Mouse (Mus musculus) forebrain, embryonic 12.5 days (tissue): ENCODE data around the gene Tmem144. TPM values are rescaled to one million over a fixed set of nuclear protein-coding genes. Genes with fewer than 3 reads are reported as not detected.

ENCODE experiments used
- ATAC-seq: fragments of 200-750 bp; cut with Nextera tagmentation; 2 replicates; pipeline ENCODE4 v1.8.0; 2017; ENCODE audit warnings: moderate TSS enrichment; ENCODE audit not compliant: low FRiP score
- H3K27ac ChIP-seq: fragments of 300-500 bp; sonication (generic); 2 replicates; pipeline ENCODE4 v1.5.1; 2016; ENCODE audit warnings: mild to moderate bottlenecking
- H3K27me3 ChIP-seq: fragments of 300-500 bp; sonication (generic); 2 replicates; pipeline ENCODE4 v1.6.1; 2016; ENCODE audit warnings: mild to moderate bottlenecking
- H3K36me3 ChIP-seq: fragments of 300-500 bp; sonication (generic); replicated peaks from 2 replicates; pipeline ENCODE4 v1.6.1; 2016; ENCODE audit warnings: mild to moderate bottlenecking
- H3K4me1 ChIP-seq: fragments of 300-500 bp; sonication (generic); 2 replicates; pipeline ENCODE4 v1.6.1; 2016
- H3K4me2 ChIP-seq: fragments of 300-500 bp; sonication (generic); 2 replicates; pipeline ENCODE4 v1.6.1; 2016; ENCODE audit warnings: mild to moderate bottlenecking, moderate library complexity
- H3K4me3 ChIP-seq: fragments of 300-500 bp; sonication (generic); replicated peaks from 2 replicates; pipeline ENCODE4 v1.5.1; 2016; ENCODE audit warnings: mild to moderate bottlenecking
- H3K9ac ChIP-seq: fragments of 300-500 bp; sonication (generic); 2 replicates; pipeline ENCODE4 v1.6.1; 2016; ENCODE audit warnings: mild to moderate bottlenecking
- H3K9me3 ChIP-seq: fragments of 300-500 bp; sonication (generic); 2 replicates; pipeline ENCODE4 v1.6.1; 2016
- WGBS: fragments of 180-500 bp; shearing (Covaris S2); methylation state at CpG from one replicate; pipeline ENCODE4 v1.1.7; 2016; 5-methylcytosine and 5-hydroxymethylcytosine counted together
- polyA plus RNA-seq: library from polyadenylated mRNA; unstranded; fragments of >200 nt; fragmentation: Nextera tagmentation; extraction: Ambion mirVana; gene quantifications from 2 replicates; pipeline ENCODE4 v1.2.1, GENCODE M21; 2016

The Tmem144 gene
- 3.7 and 4.3 TPM in 2 replicates for polyA plus RNA-seq

- no peak within 1 kb of the TSS for H3K4me2 ChIP-seq
- no peak within 1 kb of the TSS for H3K9ac ChIP-seq
- WGBS = 42% methylated on average over 8 of the region's 8 CpGs
- H3K36me3 ChIP-seq = no peaks in the 10 kb centered on the region
- H3K4me3 ChIP-seq = no peak within 1 kb of the TSS
- no peaks in the 10 kb centered on the region for H3K27me3 ChIP-seq
- no peak within 1 kb of the TSS for H3K27ac ChIP-seq
- H3K4me1 ChIP-seq = peaks cover 5% of the 10 kb centered on the region; the same call in 1 of the 2 replicates
- ATAC-seq = no peak
- H3K9me3 ChIP-seq = no peaks in the 10 kb centered on the region
These were observed at the start of gene Tmem144 for GRCm38 (mm10) chr3:79852654-79853166. Tmem144 (minus strand) TSS chr3:79852773.

GRCm38 (mm10) chr3:79901734-79902133 lies 49.2 kb upstream of the Tmem144 start:
- Histone ChIP-seq H3K4me3 (no peak overlapping the region), H3K4me1 (peaks cover 6% of the 10 kb centered on the region; the same call in 1 of the 2 replicates), H3K4me2 (no peak overlapping the region), H3K9me3 (no peaks in the 10 kb centered on the region), H3K27me3 (no peaks in the 10 kb centered on the region), H3K9ac (no peak overlapping the region), H3K36me3 (no peaks in the 10 kb centered on the region), H3K27ac (no peak overlapping the region)
- ATAC-seq = no peak
- 93% methylated on average over 4 of the region's 4 CpGs for WGBS

GRCm38 (mm10) chr3:79901321-79901720 lies 48.7 kb upstream of the Tmem144 start:
- 87% methylated on average over 6 of the region's 6 CpGs for WGBS
- no peak for ATAC-seq
- H3K9me3 ChIP-seq = no peaks in the 10 kb centered on the region

GRCm38 (mm10) chr3:79900502-79900901 lies 47.9 kb upstream of the Tmem144 start:
- WGBS = 98% methylated on average over 2 of the region's 2 CpGs

More at GRCm38 (mm10) chr3:79901321-79901720, 48.7 kb upstream of the Tmem144 start:
- Histone ChIP-seq H3K4me2 (no peak overlapping the region), H3K27me3 (no peaks in the 10 kb centered on the region), H3K9ac (no peak overlapping the region), H3K27ac (no peak overlapping the region), H3K4me3 (no peak overlapping the region), H3K4me1 (peaks cover 6% of the 10 kb centered on the region; the same call in 1 of the 2 replicates), H3K36me3 (no peaks in the 10 kb centered on the region)

GRCm38 (mm10) chr3:79899906-79900305 lies 47.3 kb upstream of the Tmem144 start:
- Histone ChIP-seq H3K36me3 (no peaks in the 10 kb centered on the region), H3K27ac (no peak overlapping the region), H3K4me1 (peaks cover 6% of the 10 kb centered on the region; the same call in 1 of the 2 replicates), H3K4me3 (no peak overlapping the region), H3K4me2 (no peak overlapping the region), H3K9ac (no peak overlapping the region), H3K27me3 (no peaks in the 10 kb centered on the region), H3K9me3 (no peaks in the 10 kb centered on the region)
- no peak for ATAC-seq
- 86% methylated on average over 9 of the region's 9 CpGs for WGBS

More at GRCm38 (mm10) chr3:79900502-79900901, 47.9 kb upstream of the Tmem144 start:
- no peaks in the 10 kb centered on the region for H3K27me3 ChIP-seq
- no peaks in the 10 kb centered on the region for H3K9me3 ChIP-seq
- H3K4me2 ChIP-seq = no peak overlapping the region
- no peaks in the 10 kb centered on the region for H3K36me3 ChIP-seq
- ATAC-seq = no peak
- no peak overlapping the region for H3K27ac ChIP-seq
- H3K9ac ChIP-seq = no peak overlapping the region
- H3K4me3 ChIP-seq = no peak overlapping the region
- H3K4me1 ChIP-seq = peaks cover 6% of the 10 kb centered on the region; the same call in 1 of the 2 replicates

- Histone ChIP-seq H3K4me2 (no peak overlapping the region), H3K4me1 (0 out of 2 replicates have a peak, but pooled peaks cover under 1% of the 10 kb centered on the region), H3K27me3 (no peaks in the 10 kb centered on the region), H3K9ac (no peak overlapping the region), H3K9me3 (no peaks in the 10 kb centered on the region), H3K4me3 (no peak overlapping the region), H3K36me3 (no peaks in the 10 kb centered on the region), H3K27ac (no peak overlapping the region)
- no peak for ATAC-seq
These were observed 45.9 kb upstream of the Tmem144 start for GRCm38 (mm10) chr3:79898514-79898913.

GRCm38 (mm10) chr3:79897534-79898370 lies 45.2 kb upstream of the Tmem144 start:
- 87% methylated on average over 13 of the region's 13 CpGs for WGBS
- Histone ChIP-seq H3K9ac (no peak overlapping the region), H3K27ac (no peak overlapping the region), H3K4me3 (no peak overlapping the region), H3K36me3 (no peaks in the 10 kb centered on the region), H3K4me1 (no peaks in the 10 kb centered on the region), H3K27me3 (no peaks in the 10 kb centered on the region), H3K4me2 (no peak overlapping the region), H3K9me3 (no peaks in the 10 kb centered on the region)
- no peak for ATAC-seq

- Histone ChIP-seq H3K9me3 (no peaks in the 10 kb centered on the region), H3K4me3 (no peak overlapping the region), H3K36me3 (no peaks in the 10 kb centered on the region), H3K27me3 (no peaks in the 10 kb centered on the region), H3K9ac (no peak overlapping the region), H3K4me2 (no peak overlapping the region), H3K4me1 (no peaks in the 10 kb centered on the region), H3K27ac (no peak overlapping the region)
- 90% methylated on average over 2 of the region's 2 CpGs for WGBS
- no peak for ATAC-seq
These were observed 35.4 kb upstream of the Tmem144 start for GRCm38 (mm10) chr3:79887966-79888365.

- Histone ChIP-seq H3K36me3 (no peaks in the 10 kb centered on the region), H3K27ac (no peak overlapping the region), H3K4me3 (no peak overlapping the region), H3K4me2 (no peak overlapping the region), H3K4me1 (no peaks in the 10 kb centered on the region), H3K9ac (no peak overlapping the region), H3K9me3 (no peaks in the 10 kb centered on the region), H3K27me3 (no peaks in the 10 kb centered on the region)
- 76% methylated on average over 8 of the region's 8 CpGs for WGBS
- peak; percentile 44; the same call in 1 of the 2 replicates for ATAC-seq
These were observed 34.7 kb upstream of the Tmem144 start for GRCm38 (mm10) chr3:79887161-79887855.

GRCm38 (mm10) chr3:79886357-79887091 lies 34.0 kb upstream of the Tmem144 start:
- Histone ChIP-seq H3K4me3 (no peak overlapping the region), H3K27me3 (no peaks in the 10 kb centered on the region), H3K9me3 (no peaks in the 10 kb centered on the region), H3K9ac (no peak overlapping the region), H3K4me1 (no peaks in the 10 kb centered on the region), H3K36me3 (no peaks in the 10 kb centered on the region), H3K4me2 (no peak overlapping the region), H3K27ac (no peak overlapping the region)
- ATAC-seq = no peak; the same call in 1 of the 2 replicates
- 91% methylated on average over 23 of the region's 23 CpGs for WGBS

GRCm38 (mm10) chr3:79885686-79886356 lies 33.2 kb upstream of the Tmem144 start:
- H3K4me1 ChIP-seq = no peaks in the 10 kb centered on the region
- no peak overlapping the region for H3K27ac ChIP-seq
- no peaks in the 10 kb centered on the region for H3K9me3 ChIP-seq
- H3K4me3 ChIP-seq = no peak overlapping the region
- no peak for ATAC-seq
- WGBS = 75% methylated on average over 19 of the region's 19 CpGs
- no peak overlapping the region for H3K9ac ChIP-seq
- no peaks in the 10 kb centered on the region for H3K36me3 ChIP-seq
- no peaks in the 10 kb centered on the region for H3K27me3 ChIP-seq
- no peak overlapping the region for H3K4me2 ChIP-seq
